Mouse (Mus musculus): ENCODE results near the gene Gm21983. TPM values are rescaled to one million over a fixed set of nuclear protein-coding genes. Genes with fewer than 3 reads are reported as not detected.

Gm21983 gene
- polyA plus RNA-seq, 1 experiment from 2014 or later = not detected

MicroRNAs encoded within 50 kb of the gene (microRNA counts, 519-probe panel; counts per million panel counts)
- not detected for microRNA mmu-miR-1191

Small RNA genes within 50 kb of the gene (microRNA-seq; reads per million reads assigned to microRNA genes)
- gene Mir1191 = 1.9 reads per million, percentile 3 among the genes with 10 or more reads in this experiment
- gene Mir3101 = not detected

Other genes with a start within 250 kb of the Gm21983 start
- gene Cyp2a22, start 241.7 kb downstream of the Gm21983 start, polyA plus RNA-seq (2014; fragmentation: Nextera tagmentation; extraction: Ambion mirVana) = not detected in 2 replicates
- gene Cyp2a12, start 152.0 kb downstream of the Gm21983 start, polyA plus RNA-seq (2014; fragmentation: Nextera tagmentation; extraction: Ambion mirVana) = not detected in 2 replicates
- not detected in 2 replicates for gene Cyp2f2, start 61.2 kb downstream of the Gm21983 start, polyA plus RNA-seq (2014; fragmentation: Nextera tagmentation; extraction: Ambion mirVana)
- 0.11 and 0.19 TPM in 2 replicates for gene Cyp2t4, start 27.4 kb downstream of the Gm21983 start, polyA plus RNA-seq (2014; fragmentation: Nextera tagmentation; extraction: Ambion mirVana)
- gene Egln2, start 14.3 kb downstream of the Gm21983 start, polyA plus RNA-seq (2014; fragmentation: Nextera tagmentation; extraction: Ambion mirVana) = 36.4 and 43.5 TPM in 2 replicates
- 57.4 and 59.1 TPM in 2 replicates for gene Rab4b, start 2.2 kb downstream of the Gm21983 start, polyA plus RNA-seq (2014; fragmentation: Nextera tagmentation; extraction: Ambion mirVana)
- gene Mia, start 71 bp upstream of the Gm21983 start, polyA plus RNA-seq (2014; fragmentation: Nextera tagmentation; extraction: Ambion mirVana) = 0.93 and 1.4 TPM in 2 replicates
- gene BC024978, start 14.7 kb upstream of the Gm21983 start, polyA plus RNA-seq (2014; fragmentation: Nextera tagmentation; extraction: Ambion mirVana) = 4.0 and 4.1 TPM in 2 replicates
- gene Snrpa, start 15.2 kb upstream of the Gm21983 start, polyA plus RNA-seq (2014; fragmentation: Nextera tagmentation; extraction: Ambion mirVana) = 339 and 364 TPM in 2 replicates
- 5.0 and 6.6 TPM in 2 replicates for gene Itpkc, start 47.6 kb upstream of the Gm21983 start, polyA plus RNA-seq (2014; fragmentation: Nextera tagmentation; extraction: Ambion mirVana)
- gene Coq8b, start 51.9 kb upstream of the Gm21983 start, polyA plus RNA-seq (2014; fragmentation: Nextera tagmentation; extraction: Ambion mirVana) = 16.1 and 16.6 TPM in 2 replicates
- 16.9 and 17.7 TPM in 2 replicates for gene Numbl, start 77.3 kb upstream of the Gm21983 start, polyA plus RNA-seq (2014; fragmentation: Nextera tagmentation; extraction: Ambion mirVana)
- gene Ltbp4, start 156.6 kb upstream of the Gm21983 start, polyA plus RNA-seq (2014; fragmentation: Nextera tagmentation; extraction: Ambion mirVana) = 2.9 and 5.8 TPM in 2 replicates
- gene Shkbp1, start 174.9 kb upstream of the Gm21983 start, polyA plus RNA-seq (2014; fragmentation: Nextera tagmentation; extraction: Ambion mirVana) = 45.9 and 50.7 TPM in 2 replicates
- gene Gm20479, start 176.3 kb upstream of the Gm21983 start, polyA plus RNA-seq (2014; fragmentation: Nextera tagmentation; extraction: Ambion mirVana) = not detected in 2 replicates

Data from midbrain, embryonic 11.5 days (tissue).